Mouse (Mus musculus): ENCODE measurements around the gene Osgep.
"Not testable (repeated sequence)": the region's sequence is repeated elsewhere in the genome, so short reads cannot be mapped to it uniquely, and the experiment has no call there.

The Osgep gene

GRCm38 (mm10) chr14:50876236-50876950, 48.3 kb downstream of the Osgep start:
- DNase-seq = no peak

DNA sequence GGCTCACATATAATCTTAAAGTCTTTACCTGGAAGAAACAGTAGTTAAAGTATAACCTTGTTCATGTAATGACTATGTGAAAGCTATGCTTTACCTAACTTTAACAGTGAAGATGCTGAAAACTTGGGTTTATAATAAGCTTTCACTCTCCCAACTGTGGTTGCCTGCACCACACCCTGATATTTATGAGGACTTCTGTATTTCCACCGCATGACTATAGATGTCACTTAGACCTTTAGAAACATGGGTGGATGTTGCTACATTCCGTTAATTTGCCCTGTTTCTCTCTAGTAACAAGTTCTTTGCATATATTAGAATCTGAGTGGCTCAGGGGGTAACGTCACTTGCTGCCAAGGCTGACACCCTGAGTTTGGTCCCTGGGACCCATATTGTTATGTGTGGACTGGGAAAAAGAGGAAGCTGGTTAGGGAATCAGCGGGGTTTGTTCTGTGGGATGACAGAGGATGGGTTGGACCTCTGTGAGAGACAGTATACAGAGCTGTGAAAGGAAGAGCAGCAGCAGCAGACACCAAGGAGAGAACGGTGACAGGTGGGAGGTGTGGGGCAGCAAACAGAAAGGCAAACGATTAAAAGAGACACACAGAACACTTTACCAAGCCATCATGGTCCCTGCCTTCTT, 49.0 kb downstream of the Osgep start:
- DNase-seq = no peak

- DNase-seq = no peak
These were observed 49.5 kb downstream of the Osgep start for GRCm38 (mm10) chr14:50875175-50875574.

DNA sequence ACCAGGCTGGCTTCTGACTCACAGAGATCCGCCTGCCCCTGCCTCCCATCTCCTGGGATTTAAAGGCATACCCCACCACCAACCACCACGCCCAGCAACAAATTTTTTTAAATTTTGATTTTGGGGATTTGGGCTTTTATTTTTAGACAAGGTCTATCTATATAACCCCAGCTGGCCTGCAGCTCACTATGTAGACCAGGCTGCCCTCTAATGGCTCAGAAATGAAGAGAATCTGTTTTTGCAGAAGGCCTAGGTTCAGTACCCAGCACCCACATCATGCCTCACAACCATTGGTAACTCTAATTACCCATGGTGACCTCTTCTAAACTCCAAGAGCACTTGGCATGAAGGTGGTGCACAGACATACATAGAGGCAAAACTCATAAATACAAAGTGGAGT, 53.4 kb downstream of the Osgep start:
- DNase-seq = no peak

DNA sequence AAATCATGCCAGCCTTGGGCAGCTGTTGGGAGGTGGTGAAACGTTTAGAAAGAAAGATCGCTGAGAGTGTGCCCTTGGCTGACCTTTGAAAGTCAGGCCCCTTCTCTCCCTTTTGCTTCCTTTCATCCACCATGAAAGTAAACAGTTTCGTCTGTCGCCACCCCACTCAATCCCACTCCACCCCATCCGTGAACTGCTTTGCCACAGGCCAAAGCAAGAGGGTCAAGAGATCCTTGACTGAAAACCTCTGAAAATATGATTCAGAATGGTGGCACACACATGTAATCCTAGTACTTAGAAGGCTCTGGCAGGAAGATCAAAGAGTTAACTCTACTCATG, 53.9 kb downstream of the Osgep start:
- DNase-seq = no peak

GRCm38 (mm10) chr14:50869889-50870804, 54.5 kb downstream of the Osgep start, which contains the start of gene Tep1:
TSS of gene Tep1 (minus strand) at chr14:50870560.
- DNase-seq = peak; percentile 71 to 78

DNA sequence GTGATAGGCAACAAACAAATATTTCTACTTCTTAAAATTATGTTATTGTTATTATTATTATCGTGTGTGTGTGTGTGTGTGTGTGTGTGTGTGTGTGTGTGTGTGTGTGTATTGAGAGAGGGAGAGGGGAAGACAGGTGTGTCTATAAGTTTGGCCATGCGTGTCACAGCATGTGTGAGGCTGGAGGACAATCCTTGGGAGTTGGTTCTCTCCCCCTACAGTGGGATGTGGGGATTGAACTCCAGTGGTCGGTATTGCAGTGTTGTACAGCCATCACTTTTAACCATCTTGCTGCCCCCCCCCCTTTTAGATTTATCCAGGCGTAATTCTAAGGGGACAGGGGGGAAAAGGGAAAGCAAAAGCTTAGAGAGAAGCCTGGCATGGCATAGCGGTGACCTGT, 56.0 kb downstream of the Osgep start:
- no peak for DNase-seq

- no peak for DNase-seq
These were observed 56.5 kb downstream of the Osgep start for GRCm38 (mm10) chr14:50868211-50868610.

GRCm38 (mm10) chr14:50866966-50867365, 57.7 kb downstream of the Osgep start:
- no peak for DNase-seq

GRCm38 (mm10) chr14:50865005-50865404, 59.7 kb downstream of the Osgep start:
- DNase-seq = not testable (repeated sequence)

DNA sequence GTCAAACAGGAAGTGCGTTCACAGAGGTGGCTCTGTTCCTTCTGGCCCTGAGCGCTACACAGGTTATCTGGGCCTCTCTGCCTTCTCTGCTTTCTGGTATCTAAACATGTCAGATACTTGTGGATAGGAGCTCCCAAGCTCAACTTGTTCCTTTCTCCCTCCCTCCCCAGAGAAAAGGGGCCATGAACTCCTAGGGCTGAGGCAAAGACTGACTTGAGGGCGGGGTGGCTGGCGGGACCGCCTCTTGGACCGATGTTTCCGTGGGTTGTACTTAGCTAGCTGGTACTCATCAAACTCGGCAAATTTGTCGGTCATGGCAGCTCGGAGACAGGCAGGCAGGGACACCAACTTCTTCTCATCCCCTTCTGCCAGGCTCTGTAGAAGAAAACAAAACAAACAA, 62.1 kb downstream of the Osgep start:
- DNase-seq = no peak
